Mouse (Mus musculus): ENCODE data around the gene Tctn3. TPM values are rescaled to one million over a fixed set of nuclear protein-coding genes. Genes with fewer than 3 reads are reported as not detected.

Tctn3 gene
- polyA plus RNA-seq, 2 experiments: 1.4 to 1.5 TPM

DNA sequence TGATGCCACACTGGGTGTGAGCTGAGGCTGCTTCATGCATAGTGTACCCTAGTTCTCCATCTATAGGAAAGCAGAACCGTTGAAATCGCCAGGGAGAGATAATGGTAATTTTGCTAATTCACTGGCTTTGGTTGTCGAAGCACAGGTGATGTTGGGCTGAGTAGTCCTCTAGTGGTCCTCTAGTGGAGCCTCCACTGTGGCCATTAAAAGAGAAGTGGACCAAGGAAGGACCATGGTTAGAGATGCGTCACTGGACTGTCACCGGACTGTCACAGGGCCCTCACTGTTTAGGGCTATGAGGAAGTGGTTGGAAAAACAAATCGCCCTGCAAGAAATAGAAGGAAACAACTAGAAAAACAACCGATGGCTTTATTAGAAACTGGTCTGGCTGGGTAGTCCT is 25.6 kb upstream of the Tctn3 start:
- Histone ChIP-seq H3K36me3 (replicated peaks; ENCODE audit: control insufficient read depth, insufficient read depth, low read depth) (no peaks in the 10 kb centered on the region), H3K9ac (replicated peaks) (no peak overlapping the region), H3K4me1 (replicated peaks; ENCODE audit: control insufficient read depth in 2 of 2, insufficient read depth in 2 of 2, low read length in 1 of 2) (peaks cover 3 to 12% of the 10 kb centered on the region in 2 experiments; a peak in 3 of 4 replicates), H3K27me3 (ENCODE audit: control insufficient read depth, insufficient read depth, low read length) (no peaks in the 10 kb centered on the region), H3K4me3 (ENCODE audit: insufficient read depth in 1 of 2, low read depth in 2 of 2, low read length in 2 of 2) (no peak overlapping the region), H3K9me3 (ENCODE audit: control insufficient read depth, low read length) (no peaks in the 10 kb centered on the region), H3K27ac (no peak overlapping the region), H3K4me2 (ENCODE audit: low read depth) (no peak overlapping the region)
- 23% methylated on average over 7 of the region's 7 CpGs for WGBS (ENCODE audit: insufficient replicate concordance)
- TF ChIP-seq CTCF (IDR thresholded peaks at IDR 0.05; ENCODE audit: low read depth) (no peak), EP300 (IDR thresholded peaks at IDR 0.05; ENCODE audit: low read depth) (no peak)
- no peak for ATAC-seq (ENCODE audit: insufficient read depth)
- DNase-seq (ENCODE audit: low read depth in 3 of 3, low spot score in 3 of 3): no peak

DNA sequence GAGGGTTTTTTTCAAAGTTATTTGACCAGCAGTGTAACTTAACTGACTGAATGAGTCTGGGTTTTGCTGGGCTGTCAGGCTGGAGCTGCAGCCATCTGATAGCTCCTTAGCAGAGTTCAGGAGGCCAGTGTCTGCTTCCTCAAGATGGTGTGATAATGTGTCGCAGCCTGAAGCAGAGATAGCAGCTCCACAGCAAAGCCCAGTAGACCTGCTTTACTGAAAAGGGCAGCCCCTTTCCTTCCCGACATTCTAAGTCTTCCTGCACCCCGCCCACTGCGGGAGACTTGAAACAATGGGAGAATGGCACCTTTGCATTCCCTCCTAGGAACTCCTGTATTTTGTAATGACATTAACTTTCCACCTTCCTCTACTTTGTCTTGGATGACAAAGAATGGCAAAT is 25.1 kb upstream of the Tctn3 start:
- no peak overlapping the region for H3K4me2 ChIP-seq (ENCODE audit: low read depth)
- peaks cover 3 to 12% of the 10 kb centered on the region in 2 experiments; a peak in 3 of 4 replicates for H3K4me1 ChIP-seq (replicated peaks; ENCODE audit: control insufficient read depth in 2 of 2, insufficient read depth in 2 of 2, low read length in 1 of 2)
- H3K4me3 ChIP-seq (ENCODE audit: insufficient read depth in 1 of 2, low read depth in 2 of 2, low read length in 2 of 2): no peak overlapping the region
- H3K9me3 ChIP-seq (ENCODE audit: control insufficient read depth, low read length): no peaks in the 10 kb centered on the region
- 0 out of 2 replicates have a peak, but pooled peaks have one; percentile 48 for ATAC-seq (ENCODE audit: insufficient read depth)
- WGBS (ENCODE audit: insufficient replicate concordance): 4% methylated on average over 4 of the region's 4 CpGs
- no peak for DNase-seq (ENCODE audit: low read depth in 3 of 3, low spot score in 3 of 3)
- TF ChIP-seq CTCF (IDR thresholded peaks at IDR 0.05; ENCODE audit: low read depth) (no peak), EP300 (IDR thresholded peaks at IDR 0.05; ENCODE audit: low read depth) (peak; percentile 24; the same call in 1 of the 2 replicates)
- H3K9ac ChIP-seq (replicated peaks): no peak overlapping the region
- H3K36me3 ChIP-seq (replicated peaks; ENCODE audit: control insufficient read depth, insufficient read depth, low read depth): no peaks in the 10 kb centered on the region
- no peak overlapping the region for H3K27ac ChIP-seq
- no peaks in the 10 kb centered on the region for H3K27me3 ChIP-seq (ENCODE audit: control insufficient read depth, insufficient read depth, low read length)

DNA sequence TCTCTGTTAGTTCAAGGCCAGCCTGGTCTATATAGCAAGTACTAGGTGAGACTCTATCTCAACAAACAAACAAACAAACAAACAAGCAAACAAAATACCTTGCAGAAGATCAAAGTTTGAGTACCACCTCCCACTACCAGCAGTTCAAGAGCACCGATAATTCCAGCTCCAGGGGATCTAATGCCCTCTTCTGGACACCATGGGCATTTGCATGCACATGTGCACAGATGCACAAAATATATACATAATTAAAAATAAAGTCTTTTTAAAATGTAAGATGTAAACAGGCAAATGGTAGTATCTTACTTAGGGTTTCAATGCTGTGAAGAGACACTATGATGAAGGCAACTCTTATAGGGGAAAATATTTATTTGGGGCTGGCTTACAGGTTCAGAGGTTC is 21.1 kb upstream of the Tctn3 start:
- H3K4me1 ChIP-seq (replicated peaks; ENCODE audit: control insufficient read depth in 2 of 2, insufficient read depth in 2 of 2, low read length in 1 of 2): peaks cover 3 to 12% of the 10 kb centered on the region in 2 experiments; a peak in 3 of 4 replicates
- DNase-seq (ENCODE audit: low read depth in 3 of 3, low spot score in 3 of 3) (no peak), ATAC-seq (ENCODE audit: insufficient read depth) (no peak)
- H3K4me3 ChIP-seq (ENCODE audit: insufficient read depth in 1 of 2, low read depth in 2 of 2, low read length in 2 of 2): no peak overlapping the region
- no peak overlapping the region for H3K27ac ChIP-seq
- WGBS (ENCODE audit: insufficient replicate concordance): 37% methylated on average over 1 of the region's 1 CpGs
- no peak overlapping the region for H3K9ac ChIP-seq (replicated peaks)
- peak; percentile 41; the same call in 1 of the 2 replicates for TF ChIP-seq CTCF (IDR thresholded peaks at IDR 0.05; ENCODE audit: low read depth)
- no peak for TF ChIP-seq EP300 (IDR thresholded peaks at IDR 0.05; ENCODE audit: low read depth)
- H3K4me2 ChIP-seq (ENCODE audit: low read depth): no peak overlapping the region
- no peaks in the 10 kb centered on the region for H3K36me3 ChIP-seq (replicated peaks; ENCODE audit: control insufficient read depth, insufficient read depth, low read depth)
- H3K27me3 ChIP-seq (ENCODE audit: control insufficient read depth, insufficient read depth, low read length): no peaks in the 10 kb centered on the region
- H3K9me3 ChIP-seq (ENCODE audit: control insufficient read depth, low read length): no peaks in the 10 kb centered on the region

DNA sequence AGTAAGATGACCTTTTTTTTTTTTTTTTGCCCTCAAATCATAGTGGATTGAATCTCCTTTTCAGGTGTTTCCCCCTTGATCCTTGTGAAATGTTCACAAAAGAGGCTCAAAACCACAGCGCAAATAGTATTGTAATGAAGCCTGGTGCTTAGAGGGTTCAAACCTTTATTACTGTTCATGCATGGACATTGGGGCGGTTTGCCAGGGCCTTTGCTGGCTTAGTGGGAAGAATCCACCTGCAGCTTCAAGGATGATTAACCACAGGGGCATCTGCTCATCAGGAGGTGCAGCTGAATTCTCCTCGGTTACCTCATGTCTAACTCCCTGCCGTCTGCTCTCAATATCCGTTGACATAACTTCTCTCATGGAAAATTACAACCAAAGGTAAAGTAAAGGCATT is 20.6 kb upstream of the Tctn3 start:
- Histone ChIP-seq H3K4me2 (ENCODE audit: low read depth) (no peak overlapping the region), H3K4me3 (ENCODE audit: insufficient read depth in 1 of 2, low read depth in 2 of 2, low read length in 2 of 2) (no peak overlapping the region), H3K9ac (replicated peaks) (no peak overlapping the region), H3K4me1 (replicated peaks; ENCODE audit: control insufficient read depth in 2 of 2, insufficient read depth in 2 of 2, low read length in 1 of 2) (peaks cover 3 to 10% of the 10 kb centered on the region in 2 experiments; a peak in 3 of 4 replicates), H3K9me3 (ENCODE audit: control insufficient read depth, low read length) (no peaks in the 10 kb centered on the region), H3K36me3 (replicated peaks; ENCODE audit: control insufficient read depth, insufficient read depth, low read depth) (no peaks in the 10 kb centered on the region), H3K27ac (no peak overlapping the region), H3K27me3 (ENCODE audit: control insufficient read depth, insufficient read depth, low read length) (no peaks in the 10 kb centered on the region)
- no peak for DNase-seq (ENCODE audit: low read depth in 3 of 3, low spot score in 3 of 3)
- 71% methylated on average over 5 of the region's 5 CpGs for WGBS (ENCODE audit: insufficient replicate concordance)
- TF ChIP-seq CTCF (IDR thresholded peaks at IDR 0.05; ENCODE audit: low read depth): no peak
- TF ChIP-seq EP300 (IDR thresholded peaks at IDR 0.05; ENCODE audit: low read depth): no peak
- no peak for ATAC-seq (ENCODE audit: insufficient read depth)

DNA sequence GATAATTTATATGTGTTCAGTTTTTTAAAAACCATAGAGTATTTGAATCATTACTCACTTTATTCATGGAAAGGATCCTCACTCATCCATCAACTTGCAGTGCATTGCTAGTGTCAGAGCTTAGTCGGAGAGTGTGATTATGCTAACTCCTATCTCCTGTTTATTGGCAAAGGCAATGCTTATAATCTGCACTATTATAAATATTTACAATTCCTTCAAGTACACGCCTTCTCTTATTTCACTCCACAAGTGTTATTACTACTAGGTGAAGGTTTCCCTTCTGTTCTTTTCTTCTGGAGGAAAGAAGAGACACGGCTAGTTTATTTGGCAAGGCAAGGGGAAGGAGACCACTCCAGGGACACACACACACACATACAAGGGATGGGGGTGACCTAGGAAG is 20.2 kb upstream of the Tctn3 start:
- no peak for ATAC-seq (ENCODE audit: insufficient read depth)
- Histone ChIP-seq H3K4me1 (replicated peaks; ENCODE audit: control insufficient read depth in 2 of 2, insufficient read depth in 2 of 2, low read length in 1 of 2) (peaks cover 3 to 5% of the 10 kb centered on the region in 2 experiments; a peak in 3 of 4 replicates), H3K36me3 (replicated peaks; ENCODE audit: control insufficient read depth, insufficient read depth, low read depth) (no peaks in the 10 kb centered on the region), H3K9me3 (ENCODE audit: control insufficient read depth, low read length) (no peaks in the 10 kb centered on the region), H3K27ac (no peak overlapping the region), H3K27me3 (ENCODE audit: control insufficient read depth, insufficient read depth, low read length) (no peaks in the 10 kb centered on the region), H3K4me2 (ENCODE audit: low read depth) (no peak overlapping the region), H3K9ac (replicated peaks) (no peak overlapping the region), H3K4me3 (ENCODE audit: insufficient read depth in 1 of 2, low read depth in 2 of 2, low read length in 2 of 2) (no peak overlapping the region)
- no peak for TF ChIP-seq CTCF (IDR thresholded peaks at IDR 0.05; ENCODE audit: low read depth)
- no peak for TF ChIP-seq EP300 (IDR thresholded peaks at IDR 0.05; ENCODE audit: low read depth)
- no peak for DNase-seq (ENCODE audit: low read depth in 3 of 3, low spot score in 3 of 3)
- WGBS (ENCODE audit: insufficient replicate concordance): 57% methylated on average over 3 of the region's 3 CpGs
